Mouse (Mus musculus) lung, postnatal 10 days (tissue): ENCODE results near the gene Kat8.

Experiments used
- DNase-seq: peaks from one replicate; pipeline ENCODE4 v3.0.0; 2021

The Kat8 gene

DNA sequence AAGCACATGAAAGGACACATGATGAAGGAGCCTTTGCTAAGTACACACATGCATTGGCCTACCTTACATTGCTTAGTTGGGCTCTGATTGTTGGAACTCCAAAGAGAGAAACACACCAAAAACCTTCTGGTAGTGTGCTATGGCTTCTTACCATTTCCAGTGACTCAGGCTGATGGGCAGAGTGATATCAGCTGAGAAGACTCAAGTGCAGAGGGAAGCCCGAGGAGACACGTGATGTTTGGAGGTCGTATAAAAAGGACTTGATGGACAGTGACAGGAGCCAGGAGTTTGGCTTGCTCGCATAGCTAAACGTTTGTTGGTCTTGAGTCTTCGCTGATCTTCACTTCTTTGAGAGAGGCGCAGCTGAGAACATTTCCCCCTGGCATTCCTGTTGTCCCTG lies 14.8 kb upstream of the Kat8 start:
- no peak for DNase-seq

DNA sequence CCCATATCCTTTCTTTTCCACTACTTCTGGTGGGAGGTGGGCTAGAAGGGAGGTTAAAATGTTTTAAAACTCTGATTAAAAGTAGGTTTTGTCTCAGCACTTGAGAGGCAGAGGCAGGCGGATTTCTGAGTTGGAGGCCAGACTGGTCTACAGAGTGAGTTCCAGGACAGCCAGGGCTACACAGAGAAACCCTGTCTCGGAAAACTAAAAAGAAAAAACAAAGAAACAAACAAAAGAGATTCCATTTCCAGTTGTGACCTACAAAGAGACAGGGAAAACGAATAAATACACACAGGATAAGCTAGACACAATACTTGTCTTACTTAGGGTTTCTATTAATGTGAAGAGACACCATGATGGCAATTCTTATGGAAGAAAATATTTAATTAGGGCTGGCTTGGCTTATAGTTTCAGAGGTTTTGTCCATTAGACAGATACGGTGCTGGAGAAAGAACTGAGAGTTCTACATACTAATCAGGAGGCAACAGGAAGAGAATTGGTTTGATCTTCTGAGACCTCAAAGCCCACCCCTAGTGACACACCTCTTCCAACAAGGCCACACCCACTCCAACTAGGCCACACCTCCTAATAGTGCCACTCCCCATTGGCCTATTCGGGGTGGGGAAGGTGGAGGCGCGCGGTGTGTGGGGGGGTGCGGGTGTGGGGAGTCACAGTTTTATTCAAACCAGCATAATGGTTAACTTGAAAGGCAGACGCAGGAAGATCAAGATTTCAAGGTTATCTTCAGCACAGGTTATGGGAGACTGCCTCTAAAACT lies 13.9 kb upstream of the Kat8 start:
- peak; percentile 36 for DNase-seq

DNA sequence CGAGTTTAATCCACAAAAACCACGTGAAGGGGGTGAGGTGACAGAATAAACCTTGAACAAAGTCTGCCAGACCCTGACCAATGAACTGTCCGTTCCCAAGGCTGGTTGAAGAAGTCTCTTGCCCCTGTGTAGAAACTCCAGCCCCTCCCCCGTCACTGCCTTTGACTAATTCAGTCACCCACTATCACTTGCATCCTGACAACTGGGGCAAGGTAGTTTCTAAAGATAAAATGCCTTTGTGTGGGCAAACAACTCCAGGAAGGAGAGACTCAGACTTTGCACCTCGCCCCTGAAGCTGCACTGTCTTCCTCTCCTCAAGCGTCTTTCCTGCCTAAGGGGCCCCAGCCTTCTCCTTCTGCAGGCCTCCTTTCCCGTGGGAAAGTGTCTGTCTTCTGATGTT lies 12.3 kb upstream of the Kat8 start:
- DNase-seq: no peak

DNA sequence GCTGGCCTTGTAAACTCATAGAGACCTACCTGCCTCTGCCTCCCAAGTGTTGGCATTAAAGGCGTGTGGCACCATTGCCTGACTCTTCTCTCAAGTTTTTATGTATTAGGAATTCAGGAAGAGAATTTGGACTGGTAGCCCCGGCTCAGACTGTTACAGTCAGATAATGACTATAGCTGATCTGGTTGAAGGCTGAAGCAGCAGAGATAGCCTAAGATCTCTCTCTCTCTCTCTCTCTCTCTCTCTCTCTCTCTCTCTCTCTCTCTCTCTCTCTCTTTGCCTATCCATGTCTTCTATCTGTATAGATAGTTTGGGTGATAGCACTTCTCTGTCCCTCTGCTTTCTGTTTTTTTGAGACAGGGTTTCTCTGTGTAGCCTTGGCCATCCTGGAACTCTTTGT lies 10.5 kb upstream of the Kat8 start:
- DNase-seq: no peak

DNA sequence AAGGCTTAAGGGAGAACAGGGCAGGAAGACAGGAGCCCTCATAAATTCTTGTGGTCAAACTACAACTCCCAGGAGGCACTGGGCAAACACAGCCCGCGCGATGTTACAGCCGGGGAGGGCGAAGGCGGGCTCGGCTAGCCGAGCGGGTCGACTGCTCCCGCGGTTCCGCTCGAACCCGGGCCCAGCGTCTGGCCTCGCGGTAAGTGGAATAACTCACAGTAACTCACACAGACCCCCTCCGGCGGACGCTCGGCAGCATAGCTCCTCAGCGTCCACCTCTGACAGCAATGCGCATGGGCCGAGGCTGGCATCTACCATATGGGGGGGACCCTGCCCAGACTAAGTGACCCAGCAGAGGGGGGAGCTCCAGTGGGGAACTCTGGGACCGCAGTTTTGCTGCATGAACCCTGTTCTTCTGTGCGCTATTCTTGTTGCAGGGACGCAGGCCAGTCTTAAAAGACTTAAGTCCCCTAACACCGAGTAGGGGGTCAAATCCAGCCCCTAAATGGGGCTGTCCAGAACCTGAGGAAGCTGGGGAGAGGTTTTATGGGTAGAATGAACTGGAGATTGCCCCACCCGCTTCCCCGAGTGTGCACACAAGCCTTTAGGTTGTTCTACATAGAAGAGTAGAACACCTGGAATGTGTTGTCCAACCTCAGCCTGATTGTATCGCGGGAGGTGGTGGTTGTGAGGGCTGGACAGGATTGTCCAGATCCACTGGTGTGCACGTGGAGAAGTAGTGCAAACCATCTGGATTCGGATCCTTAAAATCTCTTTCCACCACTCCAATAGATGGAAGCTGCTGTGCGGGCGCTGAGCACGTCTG lies 8.1 kb upstream of the Kat8 start, which contains the start of gene Bckdk:
Gene Bckdk, plus strand, starts transcription at position 112 of the 826 bp plus-strand sequence.
- DNase-seq: peak; percentile 90

DNA sequence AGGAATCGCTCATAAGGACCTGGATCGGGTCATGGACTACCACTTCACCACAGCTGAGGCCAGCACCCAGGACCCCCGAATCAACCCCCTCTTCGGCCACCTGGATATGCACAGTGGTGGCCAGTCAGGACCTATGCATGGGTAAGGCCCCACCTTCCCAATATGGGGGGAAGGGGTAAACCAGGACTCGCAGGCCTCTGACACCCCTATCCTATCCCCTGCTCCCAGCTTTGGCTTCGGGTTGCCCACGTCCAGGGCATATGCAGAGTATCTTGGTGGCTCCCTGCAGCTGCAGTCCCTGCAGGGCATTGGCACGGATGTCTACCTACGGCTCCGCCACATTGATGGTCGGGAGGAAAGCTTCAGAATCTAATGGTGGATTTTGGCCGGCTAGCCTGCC lies 4.4 kb upstream of the Kat8 start:
- DNase-seq: no peak

DNA sequence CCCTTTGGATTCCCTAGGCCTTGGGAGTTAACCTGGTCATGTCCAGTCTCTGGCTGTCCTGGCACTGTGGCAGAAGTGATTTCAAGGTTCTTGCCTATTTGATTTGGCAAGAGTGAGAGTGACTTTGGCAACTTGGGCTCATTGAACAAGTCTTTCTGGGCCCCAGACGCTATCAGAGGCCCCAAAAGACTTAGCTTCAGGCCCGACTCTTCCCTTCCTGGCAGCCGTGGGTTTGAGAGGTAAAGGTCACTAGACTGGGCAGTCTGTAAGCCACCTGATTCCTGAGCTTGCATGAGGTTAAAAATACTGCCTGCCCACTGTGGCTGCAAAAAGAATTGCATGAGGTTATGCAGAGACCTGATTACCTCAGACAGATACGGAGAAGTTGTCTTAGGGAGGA lies 3.7 kb upstream of the Kat8 start:
- DNase-seq: no peak

DNA sequence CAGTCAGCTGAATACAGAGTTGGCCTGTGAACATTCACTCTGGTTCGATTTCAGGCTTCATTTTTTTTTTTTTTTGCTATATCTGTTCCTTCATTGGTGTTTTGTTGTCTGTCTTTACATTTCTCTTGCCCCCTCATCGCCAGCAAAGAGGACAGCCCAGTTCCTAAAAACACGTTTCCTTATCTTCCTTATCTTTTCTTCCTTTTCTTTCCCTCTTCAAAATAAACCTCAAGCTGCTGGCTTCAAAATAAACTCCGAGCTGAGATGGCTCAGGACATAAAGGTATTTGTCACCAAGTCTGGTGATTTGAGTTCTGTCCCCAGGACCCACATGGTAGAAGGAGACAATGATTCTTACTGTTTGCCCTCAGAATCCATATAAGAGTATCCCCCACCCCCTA lies 622 bp downstream of the Kat8 start:
- no peak for DNase-seq

DNA sequence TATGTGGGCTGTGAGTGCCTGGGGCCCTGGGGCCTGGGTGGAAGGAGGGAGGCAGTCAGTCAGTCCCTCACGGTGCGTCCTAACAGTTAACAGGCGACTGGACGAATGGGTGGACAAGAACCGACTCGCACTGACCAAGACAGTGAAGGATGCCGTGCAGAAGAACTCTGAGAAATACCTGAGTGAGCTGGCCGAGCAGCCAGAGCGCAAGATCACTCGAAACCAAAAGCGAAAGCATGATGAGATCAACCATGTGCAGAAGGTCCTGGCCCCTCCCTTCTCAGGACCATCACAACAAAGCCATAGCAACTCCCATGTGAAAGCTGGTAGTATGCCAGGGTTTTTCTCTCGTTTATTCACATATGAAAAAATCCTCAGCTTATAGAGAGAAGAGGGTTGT lies 3.0 kb downstream of the Kat8 start:
- DNase-seq: no peak

DNA sequence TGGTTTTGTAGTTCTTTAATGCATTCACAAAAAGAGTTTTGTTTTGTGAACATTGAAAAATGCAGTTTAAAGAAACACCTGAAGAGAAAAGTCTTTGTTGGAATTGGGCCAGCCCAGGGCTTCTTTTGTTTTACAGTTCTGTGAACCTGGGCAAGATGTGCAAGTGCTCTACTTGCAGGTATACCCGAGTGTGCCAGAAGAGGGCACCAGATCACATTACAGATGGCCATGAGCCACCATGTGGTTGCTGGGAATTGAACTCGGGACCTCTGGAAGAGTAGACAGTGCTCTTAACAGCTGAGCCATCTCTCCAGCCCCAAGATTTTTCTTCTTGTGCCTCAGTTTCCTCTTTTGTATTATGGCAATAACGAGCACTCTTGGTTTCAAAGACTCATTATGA lies 5.9 kb downstream of the Kat8 start:
- DNase-seq: peak; percentile 61

DNA sequence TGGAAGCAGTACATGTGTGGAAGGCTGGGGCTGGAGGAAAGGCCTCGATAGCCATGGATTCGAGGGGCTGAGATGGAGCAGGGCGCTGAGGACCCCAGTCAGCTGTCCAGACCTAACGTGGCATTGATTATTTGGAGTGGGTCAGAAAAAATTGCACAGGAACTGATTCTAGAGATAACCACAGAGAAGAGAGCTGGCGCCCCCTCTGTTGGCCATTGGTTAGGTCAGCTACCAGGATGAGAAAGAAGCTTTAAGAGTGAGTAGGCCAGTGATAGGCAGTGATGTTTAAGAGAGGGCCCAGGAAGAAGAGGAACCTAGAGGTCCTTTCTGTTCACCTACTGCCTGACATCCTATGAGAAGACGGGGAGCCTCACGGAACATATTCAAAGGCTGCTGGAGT lies 7.0 kb downstream of the Kat8 start:
- no peak for DNase-seq

DNA sequence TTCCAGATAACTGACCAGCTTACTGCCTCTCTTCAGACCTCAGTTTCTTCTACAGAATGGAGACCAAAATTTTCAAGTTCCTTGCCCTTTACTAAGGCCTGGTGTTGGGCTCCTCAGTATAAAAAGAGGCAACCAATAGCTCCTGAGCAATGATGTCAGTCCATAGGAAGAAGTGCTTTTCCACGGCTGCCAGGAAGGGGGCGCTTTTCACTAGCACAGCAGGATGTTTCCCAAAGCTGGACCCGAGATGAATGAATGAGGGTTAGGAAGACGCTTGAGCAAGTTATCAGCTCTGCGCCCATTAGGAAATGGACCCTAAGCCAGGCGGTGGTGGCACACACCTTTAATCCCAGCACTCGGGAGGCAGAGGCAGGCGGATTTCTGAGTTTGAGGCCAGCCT lies 9.2 kb downstream of the Kat8 start:
- peak; percentile 57 for DNase-seq

DNA sequence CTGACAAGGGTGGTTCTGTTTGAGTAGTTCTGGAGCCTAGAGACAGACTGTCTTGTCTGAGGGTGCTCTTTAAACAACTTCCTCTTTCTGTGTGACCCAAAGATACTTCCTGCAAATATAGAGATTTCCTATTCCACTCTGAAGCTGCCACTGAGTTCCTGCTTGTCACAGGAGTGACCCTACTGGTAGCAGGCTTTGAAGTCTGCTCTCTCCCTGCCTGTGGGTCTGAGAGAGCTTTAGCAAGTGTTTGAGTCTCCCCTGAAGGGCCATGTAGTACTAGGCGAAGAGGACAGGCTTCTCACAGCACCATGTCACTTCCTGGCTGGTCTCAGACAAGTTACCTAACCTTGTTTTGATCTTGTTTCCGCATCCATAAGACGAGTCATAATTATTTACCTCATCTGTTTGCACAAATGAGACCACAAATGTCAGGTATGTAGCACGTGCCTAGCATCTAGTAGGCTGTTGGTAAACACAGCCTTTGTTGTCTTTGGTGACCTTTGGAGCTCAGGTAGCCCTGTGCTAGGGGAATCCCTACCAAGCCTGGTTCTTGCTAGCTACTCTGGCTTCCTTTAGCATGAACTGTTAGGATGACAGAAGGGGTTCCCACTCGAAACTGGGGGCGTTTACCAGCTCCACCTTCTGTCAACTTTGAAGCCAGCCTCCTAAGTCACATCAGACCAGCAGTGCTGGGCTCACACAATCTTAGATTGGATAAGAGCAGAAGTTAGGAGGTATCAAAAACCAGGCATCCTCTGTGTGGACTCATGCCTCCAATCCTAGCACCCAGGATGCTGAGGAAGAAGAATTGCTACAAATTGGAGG lies 10.3 kb downstream of the Kat8 start:
- no peak for DNase-seq

DNA sequence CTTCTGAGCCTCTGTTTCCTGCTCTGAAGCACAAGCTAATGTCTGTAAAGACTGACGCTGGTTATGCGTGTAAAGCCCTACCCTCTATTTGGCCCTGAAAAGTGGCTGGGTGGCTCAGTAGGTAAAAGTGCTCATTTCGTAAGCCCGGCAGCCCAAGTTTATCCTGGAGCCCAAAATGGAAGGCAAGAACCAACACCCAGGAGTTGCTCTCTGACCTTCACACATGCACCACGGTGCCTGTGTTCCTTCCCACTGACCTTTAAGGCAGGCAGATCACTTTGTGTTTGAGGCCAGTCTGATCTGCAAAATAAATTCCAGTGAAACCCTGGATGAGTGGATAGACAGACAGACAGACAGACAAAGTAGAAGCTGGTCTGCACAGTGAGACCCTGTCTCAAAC lies 11.4 kb downstream of the Kat8 start:
- DNase-seq: no peak

DNA sequence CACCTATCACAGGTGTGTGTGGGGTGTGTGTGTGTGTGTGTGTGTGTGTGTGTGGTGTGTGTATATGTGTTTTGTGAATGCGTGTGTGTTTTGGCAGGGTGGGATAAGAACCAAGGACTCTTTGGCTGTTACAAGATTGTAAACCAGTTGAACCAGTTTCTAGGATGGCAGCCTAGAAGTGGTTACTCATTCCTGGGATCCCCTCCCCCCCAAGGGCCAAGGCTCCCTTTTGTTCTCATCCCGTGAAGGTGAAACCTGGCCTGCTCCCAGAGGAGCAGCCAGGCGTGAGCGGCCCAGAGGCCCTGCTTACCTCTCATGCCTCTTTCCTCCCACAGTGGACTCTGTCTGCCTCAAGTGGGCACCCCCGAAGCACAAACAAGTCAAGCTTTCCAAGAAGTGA lies 12.9 kb downstream of the Kat8 start:
- DNase-seq: peak; percentile 81

DNA sequence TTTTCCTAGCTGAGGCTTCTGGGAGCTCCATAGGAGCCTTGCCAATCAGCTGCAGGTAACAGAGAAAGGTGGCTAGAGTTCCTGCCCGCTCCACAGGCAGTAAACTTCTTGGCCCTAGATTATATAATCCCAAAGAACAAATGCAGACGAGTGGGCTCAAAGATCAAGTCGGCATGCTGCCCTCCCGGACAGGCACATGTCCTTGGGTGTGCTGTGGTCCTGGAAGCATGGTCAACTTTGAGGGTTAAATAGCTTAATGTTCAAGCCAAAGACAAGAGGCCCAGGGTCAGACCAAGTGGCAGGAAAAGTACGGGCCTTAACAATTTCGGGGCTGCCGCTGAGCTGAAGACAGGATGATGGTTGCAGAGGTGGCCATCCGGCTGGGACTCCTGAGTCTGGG lies 13.8 kb downstream of the Kat8 start:
- DNase-seq: no peak

DNA sequence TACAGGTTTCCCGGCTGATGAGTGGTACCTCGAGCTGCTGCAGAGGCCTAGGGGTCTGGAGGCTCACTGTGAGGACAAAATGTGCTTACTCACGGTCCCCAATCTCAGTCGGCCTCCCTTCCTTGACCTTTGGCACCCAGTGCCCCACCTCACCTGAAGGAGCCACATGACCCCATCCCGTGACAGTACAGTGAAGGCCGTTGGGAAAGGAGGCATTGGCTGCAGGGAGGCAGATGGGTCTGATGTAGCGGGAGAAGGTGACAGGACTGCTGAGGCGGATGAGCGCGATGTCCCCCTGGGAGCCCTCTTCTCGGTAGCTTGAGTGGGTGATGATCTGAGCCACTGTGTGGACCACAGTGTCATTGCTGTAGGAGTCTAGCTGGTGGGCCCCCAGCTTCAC lies 14.5 kb downstream of the Kat8 start:
- DNase-seq: no peak

DNA sequence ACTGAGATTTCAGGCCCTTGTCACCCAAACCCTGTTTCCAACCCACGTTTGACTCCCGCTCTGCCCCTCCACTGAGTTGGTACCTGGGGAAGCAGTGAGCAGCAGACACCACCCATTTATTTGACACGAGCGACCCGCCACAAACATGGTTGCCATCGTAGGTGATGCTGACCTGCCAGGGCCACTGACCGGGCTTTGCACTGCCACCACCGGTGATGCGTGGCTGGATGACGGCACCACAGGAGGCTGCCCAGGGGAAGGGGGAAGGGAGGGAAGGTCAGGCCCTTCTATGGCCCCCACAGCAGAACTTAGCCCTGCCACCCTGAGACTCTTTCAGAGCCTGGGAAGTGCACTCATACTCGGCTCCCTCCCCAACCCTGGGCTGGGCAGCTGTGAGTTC lies 15.4 kb downstream of the Kat8 start:
- DNase-seq: no peak

DNA sequence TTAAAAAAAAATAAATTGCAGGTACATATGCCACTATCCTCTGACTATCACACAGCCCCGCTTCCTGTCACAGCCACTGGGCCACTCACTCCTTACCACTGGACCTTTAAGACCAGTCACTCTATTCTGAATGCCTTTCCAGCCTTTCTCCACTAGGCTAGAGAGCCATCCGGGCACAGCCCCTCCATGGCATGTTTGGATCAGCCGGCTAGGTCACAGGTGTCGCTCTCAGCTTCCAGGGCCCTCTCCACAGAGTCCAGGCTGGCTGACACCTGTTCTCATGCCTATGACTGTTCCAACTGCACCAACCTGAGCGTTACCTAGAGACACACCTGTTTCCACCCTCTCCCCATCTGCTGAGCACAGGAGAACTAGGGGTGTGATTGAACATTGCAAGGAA lies 16.3 kb downstream of the Kat8 start:
- DNase-seq: peak; percentile 52

DNA sequence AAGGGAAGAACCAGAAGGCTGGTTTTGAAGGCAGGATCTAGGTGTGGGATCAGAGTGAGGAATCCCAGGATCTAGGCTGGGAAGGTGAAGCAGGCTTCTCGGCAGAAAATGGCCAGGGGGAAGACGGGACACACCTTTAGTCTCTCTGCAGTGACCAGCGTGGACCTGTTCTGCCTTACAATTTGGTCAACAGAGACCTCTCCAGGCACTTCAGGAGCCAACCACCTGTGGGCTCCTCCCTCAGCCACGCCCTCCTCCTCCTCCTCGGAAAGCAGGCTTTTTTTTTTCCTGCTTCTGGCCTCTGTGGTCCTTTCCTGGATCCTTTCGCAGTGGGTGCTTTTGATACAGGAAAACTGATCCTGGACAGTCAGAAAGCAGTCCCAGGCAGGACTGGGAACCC lies 17.6 kb downstream of the Kat8 start, which contains the start of gene Prss8:
Gene Prss8, minus strand, starts transcription at position 182 of the 400 bp plus-strand sequence.
- peak; percentile 83 for DNase-seq

DNA sequence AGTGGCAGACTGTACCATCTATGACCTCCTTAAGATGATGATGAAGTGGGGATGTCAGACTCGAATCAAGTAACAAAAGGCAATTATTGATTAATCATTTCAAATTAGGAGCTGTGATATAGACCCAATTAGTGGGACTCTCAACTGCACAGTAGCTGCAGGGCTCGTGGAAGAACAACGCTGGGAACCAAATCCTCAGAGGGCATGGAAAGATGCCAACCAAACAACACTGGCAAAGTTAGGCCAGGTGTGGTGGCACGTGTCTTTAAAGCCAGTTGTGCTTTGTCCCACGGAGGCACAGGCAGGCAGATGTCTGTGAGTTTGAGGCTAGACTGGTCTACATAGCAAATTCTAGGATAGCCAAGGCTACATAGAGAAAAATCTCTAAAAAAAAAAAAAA lies 18.3 kb downstream of the Kat8 start:
- no peak for DNase-seq

DNA sequence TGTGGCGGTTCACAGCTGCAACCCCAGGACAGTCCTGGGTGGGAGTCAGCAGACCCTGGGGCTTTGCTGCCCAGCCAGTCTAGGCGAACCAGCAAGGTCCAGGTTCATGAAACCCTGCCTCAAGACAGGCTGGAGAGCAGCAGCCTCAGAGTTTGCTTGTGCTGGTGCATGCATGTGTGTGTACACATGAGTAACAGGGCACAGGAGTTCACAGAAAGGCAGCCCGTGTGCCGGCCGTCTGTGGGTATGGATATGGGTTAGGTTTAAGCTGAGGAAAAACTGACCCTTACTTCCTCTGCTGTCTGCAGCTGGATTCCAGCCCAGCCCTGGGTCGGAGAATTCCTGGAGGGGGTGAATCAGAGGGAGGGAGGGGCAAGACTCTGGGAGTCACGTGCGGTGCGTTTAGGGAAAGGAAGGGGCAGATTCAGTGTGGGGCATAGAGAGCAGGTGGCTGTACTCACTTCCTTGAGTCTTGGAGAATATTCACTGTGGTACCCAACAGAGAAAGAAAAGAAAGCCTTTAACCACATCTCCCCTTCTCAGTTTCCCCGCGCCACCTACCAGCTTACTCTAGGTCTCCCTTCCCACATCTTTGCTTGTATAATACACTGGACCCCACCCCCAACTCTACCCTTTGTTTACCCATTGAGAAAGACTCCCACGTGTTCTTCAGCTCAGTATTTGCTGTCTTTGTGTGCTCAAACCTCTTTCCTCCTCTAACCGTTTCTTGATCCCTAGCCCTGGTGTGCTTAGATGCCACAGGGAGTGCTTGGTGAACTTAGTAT lies 19.2 kb downstream of the Kat8 start:
- DNase-seq: peak; percentile 79
